Mouse (Mus musculus) adrenal gland, postnatal 4 days (tissue): ENCODE measurements around the gene Susd1. TPM values are rescaled to one million over a fixed set of nuclear protein-coding genes. Genes with fewer than 3 reads are reported as not detected.

Source experiments
- DNase-seq, 2 experiments: peaks; one replicate each; pipeline ENCODE4 v3.0.0; 2021 to 2022; ENCODE audit warnings: low spot score in 2 of 2, mixed read lengths in 2 of 2
- total RNA-seq, 2 experiments: library from RNA; stranded (reverse); gene quantifications; 2 replicates each; pipeline ENCODE4 v1.2.3; 2021

The Susd1 gene
- total RNA-seq, 2 experiments from 2014 or later: 9.7 to 10.8 TPM

DNA sequence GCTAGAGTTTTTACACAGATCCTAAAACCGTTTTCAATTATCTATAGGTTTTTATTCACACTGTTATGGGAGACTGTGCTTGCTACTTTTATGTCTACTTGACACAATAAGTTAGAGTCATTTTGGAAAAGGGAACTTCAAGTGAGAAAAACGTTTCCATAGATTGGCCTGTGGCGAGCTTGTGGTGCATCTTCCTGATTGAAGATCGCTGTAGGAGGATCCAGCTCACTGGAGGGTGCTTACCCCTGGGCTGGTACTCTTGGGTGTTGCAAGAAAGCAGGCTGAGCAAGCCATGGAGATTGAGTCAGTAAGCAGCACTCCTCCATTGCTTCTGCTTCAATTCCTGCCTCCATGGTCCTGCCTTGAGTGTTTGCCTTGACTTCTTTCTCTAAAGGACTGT, 2.5 kb downstream of the Susd1 start:
- DNase-seq: no peak

DNA sequence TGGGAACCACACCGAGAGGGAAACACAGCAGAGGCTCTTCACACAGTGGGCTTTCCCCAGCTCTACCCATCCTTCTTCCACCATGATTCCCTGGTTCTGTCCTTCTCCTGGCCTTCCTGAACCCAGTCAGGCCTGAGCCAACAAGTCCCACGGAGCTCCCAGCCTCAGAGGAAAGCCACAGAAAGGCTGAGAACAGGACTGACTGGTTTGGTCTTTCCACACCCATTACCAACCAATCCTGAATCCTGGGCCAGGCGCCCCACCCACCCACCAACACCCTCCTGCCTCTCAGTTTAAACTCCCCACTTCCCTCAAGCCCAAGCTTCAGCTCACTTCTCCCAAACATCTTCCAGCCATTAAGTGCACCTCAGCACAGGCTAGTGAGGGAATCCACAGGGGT, 4.4 kb downstream of the Susd1 start:
- DNase-seq: no peak

DNA sequence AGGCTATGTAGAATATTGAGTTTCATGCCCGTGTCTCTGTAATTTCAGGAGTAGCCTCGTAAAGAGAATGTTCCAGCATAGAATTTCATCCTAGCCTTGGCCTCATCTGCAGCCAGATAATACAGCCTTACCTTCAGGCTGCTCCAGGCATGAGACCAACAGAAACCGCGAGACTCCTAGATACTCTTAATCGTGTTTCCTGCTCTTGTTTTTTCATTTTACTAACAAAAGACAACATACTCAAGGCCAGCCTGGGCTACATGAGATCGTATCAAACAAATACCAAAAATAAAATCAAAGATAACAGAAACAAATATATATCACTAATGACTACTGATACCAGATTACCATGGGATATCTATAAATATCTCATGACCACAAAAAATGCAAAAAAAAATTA, 9.3 kb downstream of the Susd1 start:
- no peak for DNase-seq

DNA sequence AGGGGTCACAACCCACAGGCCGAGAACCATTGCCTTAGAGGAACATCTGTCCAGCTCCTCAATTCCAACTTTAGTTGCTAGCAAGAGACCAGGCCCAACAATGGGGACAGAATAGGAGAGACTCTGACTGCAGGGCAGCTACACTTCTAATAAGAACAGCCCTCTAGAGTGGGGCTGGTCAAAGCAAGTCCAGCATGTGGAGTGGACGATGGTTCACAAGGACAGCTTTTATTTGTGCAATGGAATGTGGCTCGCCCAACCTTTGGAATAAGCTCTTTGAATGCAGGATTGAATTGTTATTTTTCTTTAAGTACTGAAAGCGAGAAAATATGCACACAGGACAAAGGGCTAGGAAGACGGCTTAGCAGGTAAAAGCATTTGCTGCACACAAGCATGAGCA, 12.0 kb downstream of the Susd1 start:
- DNase-seq: no peak

DNA sequence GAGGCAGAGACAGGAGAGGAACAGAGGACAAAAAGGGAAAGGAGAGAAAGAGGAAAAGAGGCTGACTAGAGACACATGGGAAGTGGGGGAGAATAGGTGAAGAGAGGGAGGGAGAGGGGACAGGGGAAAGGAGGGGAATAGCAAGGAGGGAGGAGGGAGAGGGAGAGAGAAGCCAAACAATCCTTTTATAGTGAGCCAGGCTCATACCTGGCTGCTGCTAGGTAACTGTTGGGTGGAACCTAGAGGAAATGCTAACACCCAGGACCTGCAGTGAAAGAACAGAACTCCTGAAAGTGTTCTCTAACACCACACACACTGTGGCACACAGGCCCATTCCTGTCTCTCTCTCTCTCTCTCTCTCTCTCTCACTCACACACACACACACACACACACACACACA, 15.6 kb downstream of the Susd1 start:
- no peak for DNase-seq

DNA sequence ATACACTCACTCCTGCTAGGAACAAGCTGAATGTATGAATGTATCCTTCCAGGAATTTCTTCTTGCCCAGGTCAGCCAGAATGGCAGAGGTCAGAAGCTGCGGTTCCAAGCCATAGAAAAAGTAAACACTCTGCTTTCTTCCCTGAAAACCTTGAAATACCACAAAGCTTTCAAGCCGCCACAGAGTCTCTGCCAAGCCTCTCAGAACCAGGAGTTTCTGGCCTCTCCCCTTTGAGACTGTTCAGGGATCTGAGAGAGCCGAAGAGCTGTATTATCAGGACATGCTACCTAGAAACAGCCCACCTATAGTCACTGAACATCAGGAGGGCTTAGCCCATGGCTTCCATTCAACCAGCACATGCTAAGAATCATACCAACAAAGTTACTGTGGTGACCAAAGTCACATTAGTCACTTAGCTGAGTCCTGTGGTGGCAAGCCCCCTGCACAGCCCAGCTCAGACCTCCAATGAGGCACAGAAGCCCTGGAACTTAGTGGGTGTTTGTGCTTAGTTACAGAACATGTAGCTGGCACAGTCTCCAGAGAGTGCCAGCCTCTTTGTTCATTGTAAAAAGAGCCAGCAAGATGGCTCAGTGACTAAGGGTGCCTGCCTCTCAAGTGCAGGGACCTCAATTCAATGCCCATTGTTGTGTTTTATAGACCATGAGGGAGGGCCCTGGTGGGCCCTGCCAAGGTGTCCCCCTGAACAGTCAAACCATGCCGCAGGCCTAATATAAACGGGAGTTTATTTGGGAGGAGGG, 16.2 kb downstream of the Susd1 start:
- DNase-seq: no peak

DNA sequence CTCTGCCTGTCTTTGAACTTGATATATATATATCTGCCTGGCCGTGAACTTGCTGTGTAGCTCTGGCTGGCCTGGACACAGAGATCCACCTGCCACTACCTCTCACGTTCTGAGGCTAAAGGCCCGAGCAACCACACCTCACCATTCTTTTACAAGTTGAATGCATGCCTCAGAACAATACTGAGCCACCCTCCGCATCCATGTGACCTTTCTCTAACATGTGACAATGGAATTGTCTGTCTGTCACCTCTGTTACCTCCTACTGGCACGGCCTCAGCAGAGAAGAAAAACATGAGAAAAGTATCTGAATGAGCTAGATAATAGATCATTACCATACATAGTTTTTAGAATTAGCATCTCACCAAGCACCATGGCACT, 17.1 kb downstream of the Susd1 start:
- no peak for DNase-seq

DNA sequence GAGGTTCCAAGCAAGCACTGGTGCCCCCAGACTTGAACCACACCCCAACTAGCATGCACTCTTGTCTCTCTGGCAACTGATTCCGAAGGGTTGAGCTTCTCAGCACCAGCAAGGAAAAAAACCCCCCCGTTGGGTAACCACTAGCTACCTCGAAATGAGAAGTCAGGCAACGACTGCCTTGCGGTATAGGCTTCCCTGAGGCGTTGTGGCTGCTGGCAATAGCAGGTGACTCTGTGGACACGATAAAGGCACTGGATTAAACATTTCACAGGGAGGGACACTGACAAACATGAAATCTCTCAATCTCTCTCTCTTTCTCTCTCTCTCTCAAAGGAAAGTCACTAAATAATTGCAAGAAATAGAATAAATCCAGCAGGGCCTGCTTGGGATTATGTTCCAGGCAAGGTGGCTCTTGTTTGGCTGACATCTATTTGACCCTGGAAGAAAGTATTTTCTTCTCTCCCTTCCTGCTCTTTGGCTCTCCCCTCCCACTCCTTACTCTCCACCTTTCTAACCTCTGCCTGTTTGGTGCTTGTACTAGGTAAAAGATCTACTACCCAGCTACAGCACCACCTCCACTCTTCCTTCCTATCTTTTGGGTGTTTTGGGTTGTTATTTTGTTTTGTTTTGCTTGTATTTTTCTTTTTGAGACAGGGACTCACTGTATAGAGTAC, 17.6 kb downstream of the Susd1 start:
- DNase-seq: no peak

DNA sequence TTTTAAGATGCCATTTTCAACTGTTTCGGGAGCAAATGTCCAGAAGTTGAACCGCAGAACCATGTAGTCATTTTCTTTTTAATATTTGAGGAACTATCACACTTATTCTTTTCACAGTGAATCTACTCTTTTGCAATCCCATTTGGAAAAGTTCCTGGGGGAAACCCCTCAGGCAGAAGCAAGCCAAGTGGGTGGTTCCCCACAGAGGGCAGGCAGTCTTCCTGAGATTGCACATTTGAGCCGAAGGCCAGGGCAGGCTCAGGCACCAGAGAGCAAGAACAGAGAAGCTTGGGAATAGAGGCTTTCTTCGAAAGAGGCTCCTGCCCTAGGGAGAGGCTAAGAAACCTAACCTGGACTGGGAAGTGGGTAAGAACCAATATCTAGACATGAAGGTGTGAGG, 19.2 kb downstream of the Susd1 start:
- no peak for DNase-seq

DNA sequence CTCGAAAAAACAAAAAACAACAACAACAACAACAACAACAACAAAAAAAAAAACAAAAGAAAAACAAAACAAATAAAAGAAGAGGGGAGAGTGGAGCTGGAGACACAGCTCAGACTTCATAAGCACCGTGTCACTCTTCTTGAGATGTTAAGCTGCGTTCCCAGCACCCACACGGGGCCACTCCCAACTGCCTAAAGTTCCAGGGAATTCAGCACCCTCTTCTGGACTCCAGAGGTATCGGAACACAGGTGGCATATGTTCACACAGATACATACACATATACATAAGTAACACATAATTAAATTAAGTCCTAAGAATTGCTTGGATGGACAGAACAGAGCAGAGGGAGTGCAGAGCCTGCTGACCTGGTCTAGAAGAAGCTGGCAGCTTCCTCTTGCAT, 25.0 kb downstream of the Susd1 start:
- no peak for DNase-seq

DNA sequence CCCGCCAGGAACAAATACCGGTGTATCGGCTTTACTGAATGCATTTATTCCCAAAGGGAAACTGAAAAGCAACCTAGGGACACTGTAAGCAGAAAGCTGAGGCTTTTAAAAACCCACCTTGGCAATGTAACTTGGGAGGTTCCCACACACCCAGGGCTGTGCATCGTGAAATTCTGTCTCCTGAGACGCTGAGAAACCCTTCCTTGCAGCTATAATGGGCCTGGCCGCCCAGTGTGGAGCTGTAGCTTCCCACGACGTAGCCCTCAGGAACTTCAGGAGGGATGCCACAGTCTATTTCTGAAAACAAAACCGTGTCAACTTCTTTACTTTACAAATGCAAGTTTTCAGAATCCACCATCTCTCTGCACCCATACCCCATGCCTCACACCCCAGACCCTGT, 27.3 kb downstream of the Susd1 start:
- no peak for DNase-seq

DNA sequence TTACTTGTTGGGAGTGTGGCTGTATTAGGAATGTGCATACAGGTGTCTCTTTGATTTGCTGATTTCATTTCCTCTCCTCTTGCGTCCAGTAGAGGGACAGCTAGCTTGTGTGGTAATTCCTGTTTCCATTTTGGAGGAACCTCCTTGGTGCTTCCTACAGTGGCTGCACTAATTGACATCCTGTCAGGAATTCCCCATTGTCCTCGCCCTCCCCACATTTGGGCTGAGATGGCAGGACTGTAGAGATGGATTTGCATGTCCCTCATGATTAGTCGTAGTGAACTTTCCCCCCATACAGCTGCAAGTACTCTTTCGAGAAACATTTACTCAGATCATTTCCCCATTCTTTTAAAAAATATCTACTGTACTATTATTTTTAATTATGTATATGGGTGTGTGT, 30.7 kb downstream of the Susd1 start:
- no peak for DNase-seq

DNA sequence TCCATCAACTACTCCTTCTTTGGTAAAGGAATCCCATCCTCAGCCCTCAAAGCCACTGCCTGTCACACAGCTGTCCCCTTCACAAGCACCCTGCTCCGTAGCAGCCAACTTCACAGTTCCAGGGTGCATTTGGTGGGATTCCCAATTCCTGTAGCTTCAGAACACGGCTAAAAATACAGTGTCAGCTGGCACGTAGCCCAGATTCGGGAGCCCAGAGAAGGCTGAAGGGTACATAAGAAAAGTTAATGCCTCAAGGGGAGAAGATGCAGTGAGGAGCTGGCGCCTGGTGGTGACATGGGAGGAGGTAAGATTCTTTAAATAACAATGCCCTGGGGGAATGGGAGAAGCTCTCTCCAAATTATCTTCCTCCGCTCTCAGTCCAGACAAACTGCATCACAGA, 34.1 kb downstream of the Susd1 start:
- DNase-seq: no peak

DNA sequence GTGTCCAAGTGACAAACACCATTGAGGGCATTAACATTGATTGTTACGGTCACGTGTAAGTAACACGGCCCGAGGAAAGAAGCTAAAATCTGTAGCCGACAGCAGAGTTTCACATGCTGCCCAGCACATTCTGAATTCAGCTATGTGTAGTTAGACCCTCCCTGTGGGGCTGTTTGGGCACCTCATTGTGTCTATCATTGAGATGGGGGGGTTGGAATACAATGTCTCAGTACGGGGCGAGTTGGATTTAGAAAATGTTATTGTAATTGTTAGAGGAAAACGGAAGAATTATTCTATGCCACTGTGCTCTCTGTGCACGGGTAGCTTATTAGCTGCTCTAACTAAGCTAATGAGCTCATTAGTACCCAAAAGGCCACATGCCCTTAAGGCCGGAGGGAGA, 37.5 kb downstream of the Susd1 start:
- DNase-seq: no peak

DNA sequence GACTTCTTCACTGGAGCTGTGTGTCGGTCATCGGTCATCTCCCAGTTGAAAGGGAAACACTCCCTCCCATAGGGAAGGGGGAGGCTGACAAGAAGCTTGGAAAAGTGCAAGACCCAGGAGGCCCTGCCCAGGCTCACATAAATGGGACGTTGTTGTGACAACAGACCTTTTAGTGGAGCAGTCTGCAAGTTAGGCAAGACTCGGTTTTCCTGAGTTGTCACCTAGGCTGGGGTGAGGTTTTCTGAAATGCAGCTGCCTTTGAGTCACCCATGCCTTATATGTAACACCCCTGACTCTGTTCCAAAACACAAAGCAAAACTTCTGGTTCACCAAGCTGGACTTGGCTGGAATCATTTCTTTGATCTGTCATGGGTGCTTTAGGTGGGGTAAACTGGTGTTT, 39.1 kb downstream of the Susd1 start:
- DNase-seq: no peak

DNA sequence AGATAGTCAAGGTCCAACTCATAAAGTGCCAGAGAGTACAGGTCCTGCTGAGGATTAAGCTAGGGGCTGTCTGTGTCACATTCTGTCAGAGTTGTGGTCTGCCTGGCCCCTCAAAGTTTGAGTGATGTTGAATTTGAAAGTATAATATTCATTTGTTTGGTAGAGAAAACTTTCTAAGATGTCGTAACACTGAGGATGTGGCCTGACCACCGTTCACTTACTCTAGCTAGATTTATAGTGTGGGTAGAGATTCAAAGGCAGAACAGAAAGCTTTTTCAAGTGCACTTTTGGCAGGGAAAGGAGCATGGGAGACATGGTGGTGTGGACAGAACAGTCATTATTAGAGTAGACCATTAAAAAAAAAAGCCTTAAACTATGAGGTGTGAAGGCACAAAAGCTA, 42.9 kb downstream of the Susd1 start:
- DNase-seq: no peak

DNA sequence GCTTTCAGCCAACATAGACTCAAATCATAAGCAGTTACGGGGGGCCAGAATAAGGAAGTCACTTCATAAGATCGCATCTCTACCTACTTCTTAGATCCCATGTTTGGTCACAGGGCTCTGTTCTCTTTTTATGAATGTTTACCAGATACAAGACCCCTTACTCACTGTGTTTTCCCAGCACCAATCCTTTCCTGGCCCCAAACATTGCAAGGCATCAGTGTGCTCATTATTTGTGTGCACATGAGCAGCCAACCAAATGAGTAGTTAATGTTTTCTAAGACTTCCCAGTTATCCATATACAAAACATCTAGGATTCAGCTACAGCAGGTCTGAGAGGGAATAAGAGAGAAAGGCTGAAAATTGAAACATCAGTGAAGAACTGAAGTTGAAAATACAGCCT, 44.3 kb downstream of the Susd1 start:
- no peak for DNase-seq

DNA sequence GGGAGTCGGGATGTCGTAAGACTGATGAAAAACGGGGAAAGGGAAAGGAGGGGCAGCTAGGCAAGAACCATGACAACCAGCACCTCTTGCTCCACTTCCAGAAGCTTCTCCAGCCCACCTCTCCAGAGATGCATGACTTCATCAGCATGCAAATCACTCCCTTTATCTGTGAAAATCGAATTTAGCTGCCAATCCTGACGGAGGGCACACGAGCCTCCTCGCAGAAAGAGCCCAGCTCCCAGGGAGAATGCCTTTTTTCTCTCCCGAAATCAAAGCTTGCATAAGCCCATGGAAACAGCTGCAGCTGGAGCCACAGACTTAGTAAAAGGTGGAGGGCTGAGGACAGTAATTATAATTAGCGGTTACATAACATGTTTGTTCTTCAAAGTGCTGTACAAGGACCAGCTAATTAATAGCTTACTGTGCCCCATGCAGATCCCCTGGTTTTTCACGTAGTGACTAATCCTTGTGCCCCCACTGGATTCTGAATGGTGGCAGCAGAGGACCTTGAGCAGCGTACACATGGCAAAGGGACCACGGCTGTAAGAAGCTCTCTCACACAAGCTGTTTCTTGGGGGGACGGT, 49.9 kb downstream of the Susd1 start:
- no peak for DNase-seq

DNA sequence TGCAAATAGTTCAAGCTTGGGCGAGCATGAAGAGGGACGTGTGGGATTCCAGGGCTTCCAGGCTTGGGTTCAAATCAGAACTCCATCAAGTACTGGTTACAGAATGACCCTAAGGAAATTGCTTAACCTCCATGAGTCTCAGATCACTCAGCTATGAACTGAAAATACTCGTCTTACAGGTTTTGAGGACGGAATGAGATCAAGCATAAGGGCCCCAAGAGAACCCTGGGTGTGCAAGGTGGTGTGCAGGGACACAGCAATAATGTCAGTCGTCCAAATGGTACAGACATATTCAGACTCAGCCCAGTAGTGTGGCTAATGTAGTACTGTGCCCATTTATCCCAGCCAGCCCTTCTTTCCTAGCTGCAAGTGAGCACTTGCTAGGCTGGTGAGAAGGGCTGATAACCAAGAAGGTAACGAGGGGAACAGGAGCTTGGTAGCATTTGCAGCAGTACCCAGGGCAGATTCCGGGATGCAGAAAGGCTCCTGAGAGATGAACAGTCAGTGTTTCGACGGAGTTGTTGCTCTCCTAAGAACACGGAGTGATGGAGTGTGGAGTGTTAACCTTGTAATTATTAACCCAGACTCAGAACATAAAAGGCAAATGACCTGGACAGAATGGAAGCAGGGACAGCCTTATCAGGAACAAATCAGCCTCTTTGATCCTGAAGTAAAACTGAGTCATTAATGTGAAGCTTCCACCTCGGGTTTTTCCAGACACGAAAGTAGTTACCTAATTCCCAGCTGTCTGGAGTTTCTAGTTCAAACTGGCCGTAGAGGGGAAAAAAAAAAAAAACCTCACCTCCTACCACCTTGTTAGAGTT, 50.8 kb downstream of the Susd1 start:
- DNase-seq: no peak

DNA sequence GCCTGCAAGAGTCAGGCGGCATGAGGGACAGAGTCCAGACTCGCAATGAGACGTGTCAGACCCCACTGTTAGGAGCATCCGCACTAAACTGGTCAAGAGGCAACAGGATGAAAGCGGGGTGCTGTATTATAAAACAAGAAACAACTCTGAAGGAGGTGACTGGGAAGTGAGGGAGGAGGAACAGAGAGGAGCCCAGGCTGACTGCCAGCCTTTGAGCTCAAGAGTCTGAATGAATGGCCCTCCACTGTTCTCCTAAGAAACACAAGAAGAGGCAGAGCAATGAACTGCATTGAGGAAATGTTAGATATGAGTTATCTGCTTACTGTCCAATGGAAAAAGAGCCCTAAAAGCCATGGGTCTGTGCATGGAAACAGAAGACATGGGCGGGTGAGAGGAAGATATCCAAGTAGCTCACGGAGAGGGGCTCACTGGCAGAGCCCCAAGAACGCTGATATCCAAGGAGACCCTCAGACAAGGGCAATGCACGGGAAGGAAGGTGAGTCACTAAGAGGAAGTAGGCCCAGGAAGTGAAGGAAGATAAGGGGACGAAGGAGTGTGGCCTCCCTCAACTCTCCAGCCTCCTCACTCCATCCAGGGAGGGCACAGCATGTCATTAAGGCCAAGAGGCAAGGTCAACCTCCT, 53.1 kb downstream of the Susd1 start:
- no peak for DNase-seq

DNA sequence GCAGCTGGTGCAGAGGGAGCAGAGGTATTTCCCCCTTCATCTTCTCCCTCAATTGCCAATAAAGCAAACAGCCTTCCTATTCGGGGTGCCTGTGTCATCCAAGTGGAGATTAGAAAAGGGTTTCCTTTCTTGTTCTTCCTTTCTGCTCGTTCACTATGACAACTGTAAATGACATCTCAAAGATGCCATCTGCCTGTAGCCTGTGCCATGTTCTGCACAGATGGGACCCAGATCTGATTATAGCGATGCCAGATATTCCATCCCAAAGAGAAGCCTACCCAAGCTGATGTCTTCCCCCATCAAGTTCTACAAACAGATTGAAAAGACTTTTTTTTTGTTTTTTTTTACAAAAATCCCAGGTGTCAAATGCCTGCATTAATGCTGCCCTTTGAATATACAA, 54.6 kb downstream of the Susd1 start:
- DNase-seq: no peak
